Mouse (Mus musculus) ZHBTc4 (cell line): ENCODE measurements at regions not wholly inside any gene's neighbourhood (a gene's known extent, or its start where the extent isn't known, plus 50 kb on each side); places are given as distances from the start of the nearest gene placed in this dataset.

Experiments used
- DNase-seq: peaks from one replicate; pipeline ENCODE4 v3.0.0-alpha.2; 2011; ENCODE audit warnings: low read depth, low spot score

DNA sequence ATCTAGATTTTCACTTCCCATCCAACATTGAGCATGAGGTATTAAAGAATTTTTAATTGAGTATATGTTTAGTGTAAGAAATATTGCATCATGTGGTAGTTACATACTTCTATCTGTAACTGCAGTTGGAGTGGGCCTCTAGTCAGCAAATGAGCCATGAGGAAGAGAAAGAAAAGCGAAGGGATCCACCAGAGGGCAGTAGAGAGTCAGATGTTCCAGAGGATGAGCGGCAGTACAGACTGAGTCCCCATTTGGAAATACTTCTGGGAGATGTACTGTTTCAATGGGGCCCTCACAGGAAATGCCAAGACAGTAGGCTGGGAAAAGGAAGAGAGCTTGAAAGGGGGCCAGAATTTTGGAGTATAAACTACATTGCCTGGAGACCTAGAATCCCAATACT, 221.2 kb downstream of the Myh15 start:
- DNase-seq = peak; percentile 74

DNA sequence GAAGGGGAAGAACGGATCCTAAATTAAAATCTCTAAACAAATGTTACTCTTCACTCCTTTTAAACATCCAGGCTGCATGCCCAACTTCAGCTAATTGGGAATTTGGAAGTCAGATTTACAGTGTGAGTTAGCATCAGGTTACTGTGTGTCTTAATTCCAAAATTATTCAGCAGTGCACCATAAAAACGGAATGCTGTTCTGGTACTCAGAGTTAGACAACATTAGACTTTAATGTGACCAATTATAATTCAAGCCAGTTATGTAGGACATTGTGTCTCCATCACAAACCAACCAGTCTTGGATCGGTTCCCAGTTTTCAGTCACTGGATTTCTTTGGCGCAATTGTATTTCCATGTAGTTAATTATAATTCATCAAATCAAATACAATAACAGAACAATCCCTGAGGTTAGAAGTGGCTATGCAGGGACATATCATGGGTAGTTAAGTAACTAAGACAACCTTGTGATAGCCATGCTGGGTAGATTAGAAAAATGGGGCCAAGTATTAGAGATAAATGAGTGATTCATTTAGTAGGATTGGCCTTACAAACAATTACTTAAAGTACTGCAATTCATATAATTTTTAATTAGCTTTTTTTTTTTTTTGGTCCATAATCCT, 230.9 kb downstream of the Myh15 start:
- DNase-seq = no peak

DNA sequence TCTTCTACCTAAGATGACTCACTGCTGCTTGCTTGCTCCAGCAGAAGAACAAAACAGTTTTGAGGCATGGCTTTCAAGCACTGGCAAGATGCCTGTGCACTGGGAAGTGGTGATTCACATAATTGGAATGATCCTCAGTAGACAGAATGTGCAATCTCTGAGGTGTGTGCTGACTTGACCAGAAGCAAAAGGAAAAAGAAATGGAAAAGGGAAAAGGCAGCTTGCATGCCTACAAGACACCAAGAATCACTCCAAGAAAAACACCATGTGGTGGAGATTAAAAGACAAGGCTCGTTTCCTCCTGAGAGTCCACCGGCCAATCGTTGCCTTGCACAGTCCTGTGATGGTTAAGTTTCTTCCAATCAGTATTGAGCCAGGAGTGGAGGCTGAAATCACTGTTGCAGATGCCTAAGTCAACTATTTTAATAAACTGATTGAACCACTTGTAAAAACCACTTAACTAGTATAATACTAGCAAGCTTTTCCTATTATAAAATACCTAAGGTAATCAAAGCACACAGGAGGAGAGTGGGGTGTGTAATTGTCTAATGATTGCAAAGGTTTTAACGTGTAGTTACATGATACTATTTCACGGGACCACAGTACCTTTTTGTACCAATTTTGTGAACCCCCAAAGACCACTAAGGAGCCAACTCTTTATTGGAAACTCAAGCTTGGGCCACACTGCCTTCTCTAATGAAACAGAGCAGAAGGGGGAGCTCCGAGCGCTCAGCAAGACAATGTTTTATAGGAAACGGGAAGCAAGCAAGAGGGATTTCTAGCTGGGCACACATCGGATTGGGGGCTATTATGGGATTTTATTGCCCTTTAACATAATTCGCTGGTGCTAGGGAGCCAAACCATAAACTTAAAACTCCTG, 232.2 kb downstream of the Myh15 start:
- DNase-seq = no peak

DNA sequence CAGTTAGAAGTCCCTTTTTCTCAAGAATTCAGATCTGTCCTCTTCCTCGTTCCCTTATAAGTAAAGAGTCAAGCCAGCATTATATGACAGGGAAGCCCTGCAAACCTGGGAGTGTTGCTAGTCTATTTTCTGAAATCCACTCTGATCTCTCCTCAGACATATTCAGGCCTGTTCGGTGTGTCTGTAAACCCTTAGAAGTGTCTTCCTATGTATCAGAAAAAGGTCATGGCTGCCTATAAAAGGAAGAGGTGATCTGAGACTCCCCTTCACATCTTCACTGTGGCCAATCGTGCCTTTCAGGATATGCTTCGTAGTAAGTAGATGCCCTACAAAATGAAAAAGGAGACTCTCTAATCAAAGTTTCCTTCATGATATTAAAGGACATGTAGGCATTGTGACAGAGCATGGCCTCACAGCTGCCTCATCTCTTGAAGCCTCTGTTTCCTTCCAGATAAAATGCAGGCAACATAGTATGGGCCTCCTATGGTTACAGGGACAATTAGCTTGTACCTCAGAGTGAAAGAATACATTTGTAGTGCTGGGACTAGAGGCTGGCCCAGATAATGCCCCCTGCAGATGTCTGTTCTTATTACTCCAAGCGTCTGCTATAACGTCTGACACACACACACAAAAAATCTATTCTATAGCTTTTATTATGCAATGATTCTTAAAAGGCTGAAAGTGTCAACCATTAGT, 246.5 kb downstream of the Myh15 start:
- DNase-seq = no peak

- DNase-seq = no peak
Observed at GRCm38 (mm10) chr16:49304354-49304753, 247.1 kb downstream of the Myh15 start.

GRCm38 (mm10) chr16:49317061-49317460, 259.8 kb downstream of the Myh15 start:
- DNase-seq = no peak

DNA sequence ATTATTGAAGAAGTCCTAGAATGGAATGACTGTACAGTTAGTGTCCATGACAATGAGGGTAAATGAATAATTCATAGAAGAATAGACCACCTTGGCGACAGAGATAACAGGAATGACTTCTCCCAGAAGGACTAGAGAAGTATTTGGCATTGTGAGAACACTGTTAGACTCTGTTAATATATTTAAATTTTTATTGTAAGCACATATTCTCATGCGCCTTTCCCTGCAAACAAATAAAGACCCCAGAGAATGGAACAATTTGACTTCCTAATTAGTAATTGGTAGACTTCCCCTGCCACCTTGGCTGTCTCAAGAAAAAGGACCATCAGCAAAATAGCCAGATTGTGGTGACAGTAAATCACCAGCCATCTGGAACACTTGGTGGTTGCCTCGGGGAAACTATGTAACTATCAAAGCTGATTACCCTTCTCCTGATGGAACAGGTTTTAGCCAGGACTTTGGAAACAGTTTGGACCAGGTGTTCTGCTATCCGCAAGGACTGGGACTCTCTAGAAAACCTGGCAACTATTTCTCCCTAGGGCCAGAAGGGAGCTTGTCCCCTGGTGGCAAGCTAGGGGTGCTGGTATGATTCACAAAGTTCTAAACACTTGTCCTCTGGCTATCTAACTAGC, 261.9 kb downstream of the Myh15 start:
- DNase-seq = no peak

DNA sequence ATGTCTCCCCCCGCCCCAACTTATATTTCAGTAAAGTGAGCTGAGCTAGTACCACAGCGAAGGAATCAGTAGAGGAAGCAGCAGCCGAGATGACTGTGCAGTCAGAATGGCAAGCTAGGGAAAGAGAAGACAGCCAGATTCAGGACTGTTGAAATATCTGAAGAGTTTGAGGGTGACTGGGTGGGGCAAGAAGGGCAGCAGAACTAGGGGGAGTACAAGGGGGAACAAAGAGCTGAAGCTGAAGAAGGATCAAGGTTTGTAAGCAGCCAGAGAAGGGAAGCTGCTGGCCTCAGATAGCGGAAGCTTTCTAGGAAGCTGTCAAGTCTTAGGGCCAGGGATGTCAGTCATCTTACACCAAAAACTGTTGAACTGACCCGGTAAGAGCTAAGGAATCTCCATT, 262.5 kb downstream of the Myh15 start:
- no peak for DNase-seq

DNA sequence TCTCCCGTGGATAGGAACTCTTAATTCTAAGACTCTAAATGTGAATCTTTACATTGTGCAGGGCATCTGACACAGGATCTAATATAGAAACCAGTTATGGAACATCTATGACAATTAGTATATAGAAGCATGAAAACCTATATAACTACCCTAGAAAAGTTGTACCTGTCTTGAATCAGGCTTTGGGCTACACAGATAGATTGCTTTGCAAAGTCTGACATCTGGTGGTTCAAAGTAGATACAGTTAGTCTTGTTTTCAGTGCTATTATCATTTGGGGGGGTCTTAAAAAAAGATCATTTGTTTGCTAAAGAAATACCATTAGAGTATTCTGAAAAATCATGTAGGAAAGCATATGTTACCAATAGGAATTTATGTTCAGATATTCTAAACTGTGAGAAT, 264.7 kb downstream of the Myh15 start:
- no peak for DNase-seq

DNA sequence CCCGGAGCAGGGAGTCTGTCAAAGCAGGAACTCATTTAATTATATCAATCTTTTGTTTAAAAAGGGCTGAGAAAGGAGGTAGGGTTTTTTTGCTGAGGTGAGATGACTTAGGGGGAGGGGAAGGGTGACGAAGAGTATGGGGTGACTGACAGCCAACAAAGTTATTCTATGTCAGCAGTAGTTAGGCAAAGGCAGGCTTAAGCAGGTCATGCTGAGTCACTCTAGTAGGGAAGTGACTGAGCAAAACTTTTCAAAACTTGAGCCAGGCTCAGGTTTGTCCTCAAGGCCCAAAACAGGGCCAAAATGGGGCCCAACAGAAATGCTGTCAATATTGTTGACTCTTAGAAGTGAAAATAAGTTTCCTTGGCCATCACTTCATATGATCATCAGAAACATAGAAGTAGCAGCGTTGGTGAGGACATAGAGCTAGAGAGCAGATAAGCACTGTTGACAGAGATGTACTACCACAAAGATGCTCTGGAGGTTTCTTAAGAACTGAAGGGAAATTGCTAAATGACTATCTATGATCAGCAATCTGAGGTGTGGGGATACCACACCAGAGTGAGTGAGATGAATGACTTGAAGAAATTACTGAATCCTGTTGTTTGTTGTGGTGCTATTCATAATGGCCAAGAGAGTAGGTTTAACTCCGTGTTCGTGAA, 273.6 kb downstream of the Myh15 start:
- no peak for DNase-seq

GRCm38 (mm10) chr16:49332107-49332722, 274.9 kb downstream of the Myh15 start:
- DNase-seq = no peak

- DNase-seq = no peak
Observed at GRCm38 (mm10) chr16:49335916-49336315, 278.6 kb downstream of the Myh15 start.

DNA sequence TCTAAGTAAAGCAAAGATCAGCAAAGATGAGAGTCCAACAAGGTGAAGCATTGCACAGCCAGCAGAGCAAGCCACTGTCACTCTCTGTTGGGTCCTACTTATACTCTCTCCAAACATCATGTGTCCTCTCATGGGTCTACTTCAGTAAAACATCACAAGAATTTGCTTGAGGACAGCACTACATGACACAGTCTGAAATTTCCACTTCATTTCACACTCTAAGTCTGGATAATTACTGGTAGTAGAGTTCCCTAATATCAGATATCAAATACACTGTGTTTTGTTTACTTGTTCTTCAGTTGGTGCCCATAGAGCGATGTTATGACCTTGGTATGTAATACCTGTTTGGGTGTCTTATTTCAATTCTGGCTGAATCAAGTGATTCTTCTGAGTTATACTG, 280.7 kb downstream of the Myh15 start:
- no peak for DNase-seq

GRCm38 (mm10) chr16:49358404-49358803, 301.1 kb downstream of the Myh15 start:
- no peak for DNase-seq

GRCm38 (mm10) chr16:49361731-49362130, 304.4 kb downstream of the Myh15 start:
- no peak for DNase-seq

GRCm38 (mm10) chr16:49369450-49369849, 312.2 kb downstream of the Myh15 start:
- no peak for DNase-seq

DNA sequence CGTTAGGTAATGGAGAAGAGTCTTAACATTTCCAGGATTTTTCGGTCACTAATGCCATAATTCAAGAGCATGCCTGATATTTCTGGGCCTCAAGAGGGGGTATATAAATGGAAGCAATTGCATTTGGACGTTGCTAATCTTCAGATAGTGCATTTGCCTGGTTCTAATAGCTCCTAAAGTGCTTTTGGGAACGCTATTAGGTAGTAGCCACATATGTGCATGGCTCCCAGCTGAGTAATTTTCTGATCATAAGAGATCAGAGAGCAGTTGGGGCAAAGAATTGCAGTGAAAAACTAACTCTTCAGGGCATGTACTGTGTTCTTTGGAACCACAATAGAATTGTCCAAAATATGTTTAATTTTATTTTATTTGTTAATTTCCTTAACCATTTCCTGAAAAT, 317.8 kb downstream of the Myh15 start:
- no peak for DNase-seq

DNA sequence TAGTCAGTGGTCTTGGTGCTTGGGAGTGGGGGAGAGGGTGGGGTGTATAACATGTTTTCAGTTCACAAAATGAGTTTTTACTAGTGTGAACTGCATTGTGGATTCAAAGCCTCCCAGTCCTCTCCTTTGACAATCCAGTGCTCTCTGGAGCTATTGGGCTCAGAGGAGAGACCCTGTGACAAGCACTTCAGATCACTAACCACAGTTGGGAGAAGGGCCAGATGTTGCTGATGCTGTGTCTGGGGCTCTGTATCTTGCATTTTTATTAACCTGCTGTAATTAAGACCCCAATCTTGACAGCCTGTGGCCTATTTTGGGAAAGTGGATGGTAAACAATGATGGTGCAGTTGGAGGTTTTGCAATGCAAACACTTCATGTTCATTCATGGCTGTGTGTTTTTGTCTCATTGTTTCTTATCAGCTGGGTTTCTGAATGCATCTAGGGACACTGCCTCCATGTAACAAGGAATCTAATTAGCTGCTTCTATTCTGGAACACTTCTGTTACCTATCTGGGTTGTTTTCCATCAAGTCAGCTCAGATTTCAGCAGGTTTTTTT, 320.0 kb upstream of the Ift57 start:
- no peak for DNase-seq

DNA sequence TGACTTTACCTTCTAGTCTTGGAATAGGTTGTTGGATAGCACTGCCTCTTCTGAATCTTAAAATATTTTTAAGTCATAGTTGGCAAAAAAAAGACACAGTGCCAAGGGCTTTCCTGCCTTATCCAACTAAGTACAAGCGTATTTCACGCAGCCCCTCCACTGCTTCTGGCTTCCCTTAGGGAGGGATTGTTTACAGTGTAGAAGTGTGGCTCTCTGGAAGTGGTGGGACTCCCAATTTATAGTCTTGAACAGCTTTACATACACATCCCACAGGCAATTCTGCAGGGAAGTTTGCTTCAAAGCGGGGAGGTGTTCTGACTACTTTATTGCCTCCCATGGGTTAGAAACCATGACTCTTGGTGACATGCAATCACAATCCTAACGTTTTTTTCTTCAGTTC, 310.9 kb upstream of the Ift57 start:
- DNase-seq = no peak

DNA sequence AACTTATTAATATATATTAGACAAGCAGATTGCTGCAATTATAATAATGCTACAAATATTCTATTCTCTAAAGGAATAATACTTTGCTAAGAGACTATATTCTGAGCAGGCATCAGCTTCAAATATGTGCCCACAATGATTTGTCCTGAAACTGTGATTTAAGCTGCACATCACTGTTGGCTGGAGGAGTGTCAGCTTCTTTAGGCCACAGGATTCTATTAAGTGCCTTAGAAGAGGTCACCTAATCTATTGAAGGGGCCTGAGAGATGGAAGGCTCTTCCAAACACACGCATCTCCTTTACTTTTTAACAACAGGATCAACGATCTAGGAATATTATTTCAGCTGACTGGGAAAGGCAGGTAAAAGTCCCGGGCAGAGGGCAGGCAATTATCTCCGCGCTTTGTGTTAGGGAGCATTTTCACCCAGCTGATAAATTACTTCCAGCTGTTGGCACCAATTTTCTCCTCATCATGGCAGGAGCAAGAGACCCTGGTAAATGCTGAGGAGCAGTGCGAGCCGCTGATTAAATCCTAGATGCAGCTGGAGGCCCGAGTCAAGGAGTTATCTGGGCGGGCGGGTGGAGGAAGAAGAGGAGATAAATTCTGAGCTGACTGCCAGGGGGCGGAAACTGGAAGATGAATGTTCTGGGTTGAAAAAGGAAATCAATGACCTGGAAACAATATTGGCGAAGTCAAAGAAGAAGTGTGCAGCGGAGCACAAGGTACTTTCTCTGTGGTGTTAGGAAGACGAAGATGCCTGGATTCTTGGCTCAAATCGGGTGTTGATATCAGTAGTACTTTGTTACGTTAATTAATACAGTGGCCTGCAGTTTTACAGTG, 290.9 kb upstream of the Ift57 start:
- DNase-seq = peak; percentile 1
